Comparison of ENCODE assay signal across 8 mouse cellular contexts in the genomic region with DNA sequence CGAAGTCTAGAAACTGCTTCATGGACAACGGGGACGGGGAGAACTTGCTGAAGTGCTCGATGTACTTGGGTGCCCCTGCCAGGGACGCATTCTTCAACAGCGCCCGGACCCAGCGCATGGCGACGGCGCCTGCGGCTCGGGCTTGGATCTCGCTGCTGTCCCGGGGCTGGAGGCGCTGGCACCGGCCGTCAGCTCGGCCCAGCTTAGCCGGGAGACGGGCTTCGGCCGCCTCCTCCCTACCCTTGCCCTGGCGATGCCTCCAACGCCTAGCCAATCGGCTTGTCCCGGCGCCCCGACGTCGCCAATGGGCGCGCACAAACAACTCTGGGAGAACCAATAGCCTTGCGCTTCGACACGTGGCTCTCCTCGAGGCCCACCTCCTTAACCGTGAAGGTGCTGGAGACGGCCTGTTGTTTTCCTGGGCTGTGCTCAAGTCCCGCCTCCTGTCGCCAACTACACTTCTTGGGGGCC. TPM values are rescaled to one million over a fixed set of nuclear protein-coding genes. Genes with fewer than 3 reads are reported as not detected.
DNase-seq lines count a peak whose midpoint lies in the region; ATAC-seq and TF ChIP-seq lines count a peak whose summit lies in the region.

TSS of gene Pdk2 (minus strand) at position 216 of the 471 bp plus-strand sequence.

- H3K9ac ChIP-seq in heart, embryonic 13.5 days: peak within 1 kb of the TSS; percentile 90
- peak within 1 kb of the TSS; percentile 80 for H3K9ac ChIP-seq in kidney, postnatal 0 days (ENCODE audit: low read depth, low read length)
- peak within 1 kb of the TSS; percentile 92 for H3K9ac ChIP-seq in liver, adult 2 months (ENCODE audit: low read depth, low read length)

- peak within 1 kb of the TSS; percentile 73 for H3K4me3 ChIP-seq in heart, embryonic 13.5 days
- peak within 1 kb of the TSS; percentile 68 for H3K4me3 ChIP-seq in kidney, postnatal 0 days (replicated peaks; ENCODE audit: low read depth, low read length)
- H3K4me3 ChIP-seq in liver, adult 2 months (ENCODE audit: insufficient read depth, low read depth, low read length): peak within 1 kb of the TSS; percentile 84

- H3K4me1 ChIP-seq in heart, embryonic 13.5 days: peaks cover 19% of the 10 kb centered on the region
- H3K4me1 ChIP-seq in kidney, postnatal 0 days (replicated peaks; ENCODE audit: insufficient read depth, low read length): peaks cover 13% of the 10 kb centered on the region; the same call in 1 of the 2 replicates
- peaks cover 20% of the 10 kb centered on the region for H3K4me1 ChIP-seq in liver, adult 2 months (ENCODE audit: control insufficient read depth, insufficient read depth, low read length)

- peaks cover 52% of the 10 kb centered on the region for H3K36me3 ChIP-seq in heart, embryonic 13.5 days
- H3K36me3 ChIP-seq in kidney, postnatal 0 days (ENCODE audit: insufficient read depth, low read length): no peaks in the 10 kb centered on the region
- H3K36me3 ChIP-seq in liver, adult 2 months (ENCODE audit: control insufficient read depth, insufficient read depth, low read length): peaks cover 5% of the 10 kb centered on the region; the same call in 1 of the 2 replicates

- WGBS in heart, embryonic 13.5 days: under 1% methylated on average over 38 of the region's 41 CpGs
- under 1% methylated on average over 41 of the region's 41 CpGs for WGBS in kidney, postnatal 0 days
- under 1% methylated on average over 41 of the region's 41 CpGs for WGBS in liver, adult 2 months

- no peaks in the 10 kb centered on the region for H3K9me3 ChIP-seq in heart, embryonic 13.5 days
- no peaks in the 10 kb centered on the region for H3K9me3 ChIP-seq in kidney, postnatal 0 days (replicated peaks; ENCODE audit: low read length)

- ATAC-seq in heart, embryonic 13.5 days (ENCODE audit: extremely low read depth, insufficient number of reproducible peaks, low FRiP score, low TSS enrichment): peak; percentile 94
- peak; percentile 93 for ATAC-seq in kidney, postnatal 0 days (replicated peaks; ENCODE audit: low FRiP score, low read depth)
- ATAC-seq in monocyte, adult 5-6 weeks (replicated peaks; ENCODE audit: insufficient number of reproducible peaks, low FRiP score, low TSS enrichment, poor library complexity, severe bottlenecking): peak; percentile 96

- H3K4me2 ChIP-seq in heart, embryonic 13.5 days: peak within 1 kb of the TSS; percentile 74
- peak within 1 kb of the TSS; percentile 82 for H3K4me2 ChIP-seq in kidney, postnatal 0 days (ENCODE audit: low read length)

- no peak for TF ChIP-seq CTCF in kidney, postnatal 0 days (IDR thresholded peaks at IDR 0.05; ENCODE audit: low read depth)
- no peak for TF ChIP-seq CTCF in liver, adult 2 months (IDR thresholded peaks at IDR 0.05; ENCODE audit: low read depth, low read length)

- H3K79me2 ChIP-seq in liver, adult 2 months (ENCODE audit: control insufficient read depth, insufficient read depth, low read length): no peaks in the 10 kb centered on the region

- peak; percentile 98 for TF ChIP-seq POLR2A in liver, adult 2 months (IDR thresholded peaks at IDR 0.05; ENCODE audit: extremely low read depth, insufficient read depth, low read length)

- peaks cover 9% of the 10 kb centered on the region; the same call in 1 of the 2 replicates for H3K27me3 ChIP-seq in heart, embryonic 13.5 days (replicated peaks)
- H3K27me3 ChIP-seq in kidney, postnatal 0 days (ENCODE audit: insufficient read depth, low read length): no peaks in the 10 kb centered on the region
- H3K27me3 ChIP-seq in liver, adult 2 months (ENCODE audit: control insufficient read depth, insufficient read depth, low read length): no peaks in the 10 kb centered on the region

- peak; percentile 88 for DNase-seq in CD8-positive naive resting alpha-beta T cell, adult 2 months (ENCODE audit: low read depth in 2 of 2, low spot score in 2 of 2)
- DNase-seq in c-Kit-positive CD71-negative TER-119-negative erythroid progenitor cells, embryonic 14.5 days (ENCODE audit: low read depth): peak; percentile 84
- DNase-seq in fibroblast of lung, adult 2 months (ENCODE audit: low read depth): peak; percentile 94
- DNase-seq in kidney, postnatal 0 days (ENCODE audit: low spot score): peak; percentile 99
- peak; percentile 97 for DNase-seq in liver, adult 2 months (ENCODE audit: extremely low read depth, low read depth, low spot score)
- peak; percentile 94 to 96 for DNase-seq in spleen, postnatal 36 days (ENCODE audit: low spot score in 2 of 2)

- H3K27ac ChIP-seq in heart, embryonic 13.5 days (replicated peaks): peak within 1 kb of the TSS; percentile 84
- peak within 1 kb of the TSS; percentile 90 for H3K27ac ChIP-seq in kidney, postnatal 0 days
- peak within 1 kb of the TSS; percentile 91 for H3K27ac ChIP-seq in liver, adult 2 months (replicated peaks; ENCODE audit: insufficient read depth, low read depth, low read length)

RNA-seq across cellular contexts. Expression of gene Pdk2, which starts in this region (rescaled TPM):
- 77.9 and 81.1 TPM in 2 replicates for polyA plus RNA-seq in heart, embryonic 13.5 days (2015; fragmentation: Nextera tagmentation; extraction: Ambion mirVana)
- 94.5 and 94.7 TPM in 2 replicates for polyA plus RNA-seq in kidney, postnatal 0 days (2015; fragmentation: Nextera tagmentation; extraction: Ambion mirVana)
- 17.7 and 30.9 TPM in 2 replicates for total RNA-seq in liver, adult 2 months (2014; rRNA removed)
- 101 and 125 TPM in 2 replicates for polyA plus RNA-seq in liver, adult 2 months (2012; rRNA removed)
- total RNA-seq in monocyte, adult 5-6 weeks (2017): 2.8 to 14.5 TPM (median 4.8 TPM) in 3 replicates

Comparison
In these comparisons a context has a peak if more than half of its experiments do, and no peak if none do; other contexts are left out.
1. Peak in every context shown above with its lines: DNase-seq, ATAC-seq, H3K4me3 ChIP-seq and H3K27ac ChIP-seq.